Comparison of ENCODE assay signal across 17 mouse cellular contexts in the genomic region with DNA sequence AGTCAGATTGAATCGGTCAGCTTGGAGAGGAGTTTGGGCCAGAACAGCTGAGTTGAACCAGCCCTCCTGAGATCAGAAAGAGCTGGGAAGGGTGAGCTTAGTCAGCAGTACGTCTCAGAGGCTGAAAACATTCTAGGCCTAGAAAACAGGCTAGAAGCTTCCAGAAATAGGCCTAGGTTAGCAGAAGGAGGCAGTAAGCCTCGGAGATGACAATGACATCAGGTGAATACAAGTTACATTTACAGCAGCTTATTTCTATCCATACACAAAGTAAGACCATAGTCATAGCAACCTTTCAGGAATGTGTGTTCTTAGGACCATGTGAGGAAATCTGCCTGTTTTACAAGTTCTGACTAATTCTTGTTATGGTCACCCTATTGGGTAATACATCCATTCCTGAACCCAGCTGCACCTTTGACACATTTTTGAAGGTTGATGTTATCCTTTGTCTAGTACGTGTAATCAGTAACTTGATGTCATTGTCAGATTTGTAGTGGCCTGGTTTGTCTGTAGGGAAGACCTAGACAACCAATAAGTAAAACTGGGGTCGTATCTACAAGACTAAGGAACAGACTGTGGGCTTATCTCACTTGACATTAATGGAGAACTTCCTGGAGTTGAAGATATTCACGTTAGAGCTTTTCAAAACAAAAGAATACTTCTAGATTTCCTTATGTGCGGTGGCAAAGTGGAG. TPM values are rescaled to one million over a fixed set of nuclear protein-coding genes. Genes with fewer than 3 reads are reported as not detected.
DNase-seq lines count a peak whose midpoint lies in the region; ATAC-seq and TF ChIP-seq lines count a peak whose summit lies in the region.
"Had no signal": no experiment of that assay in that cellular context is flagged by ENCODE, and none has a peak within 500 bp of the region (broad histone marks: within the 10 kb centered on the region; RNA-seq: fewer than 3 reads in every experiment).

No protein-coding gene starts in this region.

- no peak overlapping the region for H3K4me2 ChIP-seq in heart, postnatal 0 days (ENCODE audit: low read depth, low read length)
- peak overlapping the region; percentile 67 for H3K4me2 ChIP-seq in CH12.LX (ENCODE audit: insufficient read depth, low read depth, poor library complexity, severe bottlenecking)
- H3K4me2 ChIP-seq in stomach, embryonic 15.5 days = no peak overlapping the region

- H3K9me3 ChIP-seq in heart, postnatal 0 days (replicated peaks; ENCODE audit: control insufficient read depth, low read length) = no peaks in the 10 kb centered on the region
- no peaks in the 10 kb centered on the region for H3K9me3 ChIP-seq in CH12.LX (replicated peaks; ENCODE audit: low read length)
- H3K9me3 ChIP-seq in stomach, embryonic 15.5 days = no peaks in the 10 kb centered on the region
- H3K9me3 ChIP-seq: hindbrain, embryonic 13.5 days; midbrain, embryonic 10.5 days had no signal

- H3K4me3 ChIP-seq in heart, postnatal 0 days (ENCODE audit: low read depth, low read length) = no peak overlapping the region
- no peak overlapping the region for H3K4me3 ChIP-seq in CH12.LX (replicated peaks in 1 of 3; ENCODE audit: low read depth in 2 of 3, low read length in 2 of 3, poor library complexity in 1 of 3)
- no peak overlapping the region for H3K4me3 ChIP-seq in stomach, embryonic 15.5 days (replicated peaks)
- H3K4me3 ChIP-seq: midbrain, embryonic 10.5 days had no signal

- in situ Hi-C loops in CH12.LX (cut with MboI; ENCODE audit: low pct_ligation_motif_present, low pct_unique_long_range_greater_than_20kb, low sequenced_read_pairs) = loop anchor here (5.0 kb wide), 1 partner anchor 33 kb away; no protein-coding TSS in a partner anchor

- no peaks in the 10 kb centered on the region for H3K36me3 ChIP-seq in heart, postnatal 0 days (replicated peaks; ENCODE audit: control insufficient read depth, insufficient read depth, low read length)
- peaks cover 5 to 11% of the 10 kb centered on the region in 2 experiments for H3K36me3 ChIP-seq in CH12.LX (replicated peaks in 1 of 2; ENCODE audit: control insufficient read depth in 1 of 2, insufficient read depth in 1 of 2, low read length in 1 of 2)
- no peaks in the 10 kb centered on the region for H3K36me3 ChIP-seq in stomach, embryonic 15.5 days
- H3K36me3 ChIP-seq: hindbrain, embryonic 13.5 days had no signal

- H3K27ac ChIP-seq in heart, postnatal 0 days (ENCODE audit: low read depth) = peak overlapping the region; percentile 46
- peak overlapping the region; percentile 84 for H3K27ac ChIP-seq in CH12.LX (ENCODE audit: insufficient read depth, low read depth)
- H3K27ac ChIP-seq in stomach, embryonic 15.5 days = peak overlapping the region; percentile 23; the same call in 1 of the 2 replicates
- H3K27ac ChIP-seq: hindbrain, embryonic 13.5 days; midbrain, embryonic 10.5 days had no signal

- 57% methylated on average over 7 of the region's 7 CpGs for WGBS in heart, postnatal 0 days
- WGBS in stomach, embryonic 15.5 days = 68% methylated on average over 7 of the region's 7 CpGs

- ATAC-seq in heart, postnatal 0 days (ENCODE audit: insufficient read depth, low read depth) = no peak
- ATAC-seq in stomach, embryonic 15.5 days (ENCODE audit: insufficient read depth, low FRiP score, low read depth) = no peak
- ATAC-seq: forebrain, embryonic 14.5 days had no signal

- dilution Hi-C loops in CH12.LX (cut with MboI; ENCODE audit: extremely low pct_ligation_motif_present, extremely low pct_unique_long_range_greater_than_20kb, low sequenced_read_pairs) = no loop called here

- TF ChIP-seq POLR2A in CH12.LX (IDR thresholded peaks at IDR 0.05; ENCODE audit: low read depth, low read length) = no peak

- peaks cover 20% of the 10 kb centered on the region for H3K79me2 ChIP-seq in CH12.LX (replicated peaks; ENCODE audit: control insufficient read depth, extremely low read depth, insufficient read depth, poor library complexity, severe bottlenecking)

- DNase-seq in heart, postnatal 0 days (ENCODE audit: low spot score) = no peak
- DNase-seq in heart, adult 8-10 months (ENCODE audit: low spot score) = no peak
- peak; percentile 84 for DNase-seq in CH12.LX (ENCODE audit: extremely low read depth)
- DNase-seq in adipocyte (ENCODE audit: low spot score) = peak; percentile 51
- no peak for DNase-seq in layer of hippocampus, postnatal 25 days (ENCODE audit: extremely low spot score in 1 of 2, low spot score in 1 of 2)
- no peak for DNase-seq in B cell, adult 2 months
- DNase-seq: adrenal gland, postnatal 36 days; cerebellum, adult 2 months; layer of hippocampus, postnatal 36 days; left cerebral cortex, postnatal 4 days; lung, postnatal 36 days; right cerebral cortex, postnatal 25 days; thymus, postnatal 25 days had no signal

- no peaks in the 10 kb centered on the region for H3K27me3 ChIP-seq in heart, postnatal 0 days (ENCODE audit: control insufficient read depth, insufficient read depth, low read length)
- H3K27me3 ChIP-seq in CH12.LX (replicated peaks) = peaks cover 6% of the 10 kb centered on the region
- H3K27me3 ChIP-seq in stomach, embryonic 15.5 days (replicated peaks) = peaks cover 10% of the 10 kb centered on the region; the same call in 1 of the 2 replicates

- TF ChIP-seq EP300 in heart, postnatal 0 days (IDR thresholded peaks at IDR 0.05; ENCODE audit: low read depth) = no peak
- TF ChIP-seq EP300 in CH12.LX (IDR thresholded peaks at IDR 0.05; ENCODE audit: low read length) = 0 out of 2 replicates have a peak, but pooled peaks have one; percentile 13

- no peak; the same call in none of the 2 replicates for TF ChIP-seq RAD21 in CH12.LX (IDR thresholded peaks at IDR 0.05; ENCODE audit: low read depth, low read length)

- no peak for TF ChIP-seq CTCF in heart, postnatal 0 days (IDR thresholded peaks at IDR 0.05; ENCODE audit: low read depth)
- TF ChIP-seq CTCF in CH12.LX (conservative IDR thresholded peaks at IDR 0.05 in 1 of 2, IDR thresholded peaks at IDR 0.05 in 1 of 2; ENCODE audit: low read depth in 2 of 2, low read length in 2 of 2) = no peak; a peak in 1 of 4 replicates

- no peak overlapping the region for H3K9ac ChIP-seq in heart, postnatal 0 days (replicated peaks; ENCODE audit: low read depth, low read length)
- peak overlapping the region; percentile 56 for H3K9ac ChIP-seq in CH12.LX (ENCODE audit: insufficient read depth, low read depth)
- no peak overlapping the region for H3K9ac ChIP-seq in stomach, embryonic 15.5 days
- H3K9ac ChIP-seq: hindbrain, embryonic 13.5 days had no signal

- peaks cover 25% of the 10 kb centered on the region for H3K4me1 ChIP-seq in heart, postnatal 0 days (ENCODE audit: control insufficient read depth, insufficient read depth)
- H3K4me1 ChIP-seq in CH12.LX (ENCODE audit: control insufficient read depth in 1 of 2, insufficient read depth in 2 of 2) = peaks cover 17 to 61% of the 10 kb centered on the region in 2 experiments
- H3K4me1 ChIP-seq in stomach, embryonic 15.5 days = peaks cover 27% of the 10 kb centered on the region

RNA-seq across cellular contexts. Expression of a gene that starts 2.6 kb away (rescaled TPM):
- total RNA-seq in heart, postnatal 0 days (2014; rRNA removed; ENCODE audit: low replicate concordance) = 22.7 and 39.6 TPM in 2 replicates
- 2.7 and 2.9 TPM in 2 replicates for polyA plus RNA-seq in heart, postnatal 0 days (2015; fragmentation: Nextera tagmentation; extraction: Ambion mirVana)
- total RNA-seq in heart, adult 8-10 months (2022) = 10 to 100 TPM; 22.2 to 28.9 (median 23.8) TPM
- total RNA-seq in CH12.LX (2012; rRNA removed) (30.2 and 36.0 TPM in 2 replicates), CH12.LX (2014; rRNA removed) (18.8 and 20.9 TPM in 2 replicates)
- polyA plus RNA-seq in CH12.LX (2012; ENCODE audit: insufficient read length, low read depth) = 51.6 and 63.7 TPM in 2 replicates
- 5.0 and 6.7 TPM in 2 replicates for polyA plus RNA-seq in stomach, embryonic 15.5 days (2015; fragmentation: Nextera tagmentation; extraction: Ambion mirVana)
- 10 to 100 TPM; 50.1 to 50.4 TPM for total RNA-seq in layer of hippocampus, postnatal 25 days (2021)

RNA-seq across cellular contexts. Expression of a gene that starts 6.2 kb away (rescaled TPM):
- total RNA-seq in heart, postnatal 0 days (2014; rRNA removed; ENCODE audit: low replicate concordance) = 1.1 and 5.3 TPM in 2 replicates
- polyA plus RNA-seq in heart, postnatal 0 days (2015; fragmentation: Nextera tagmentation; extraction: Ambion mirVana) = 1.3 and 1.9 TPM in 2 replicates
- total RNA-seq in heart, adult 8-10 months (2022) = 10 to 100 TPM; 15.6 to 31.7 (median 17.5) TPM
- total RNA-seq in CH12.LX (2012; rRNA removed) = 20.8 and 34.6 TPM in 2 replicates
- 9.2 and 9.5 TPM in 2 replicates for total RNA-seq in CH12.LX (2014; rRNA removed)
- 11.6 and 15.1 TPM in 2 replicates for polyA plus RNA-seq in CH12.LX (2012; ENCODE audit: insufficient read length, low read depth)
- 2.3 and 2.5 TPM in 2 replicates for polyA plus RNA-seq in stomach, embryonic 15.5 days (2015; fragmentation: Nextera tagmentation; extraction: Ambion mirVana)
- total RNA-seq in layer of hippocampus, postnatal 25 days (2021) = 1 to 10 TPM; 1.6 to 2.1 TPM

RNA-seq across cellular contexts. Expression of a gene that starts 6.7 kb away (rescaled TPM):
- 1.8 and 27.8 TPM in 2 replicates for total RNA-seq in heart, postnatal 0 days (2014; rRNA removed; ENCODE audit: low replicate concordance)
- 1.8 and 2.7 TPM in 2 replicates for polyA plus RNA-seq in heart, postnatal 0 days (2015; fragmentation: Nextera tagmentation; extraction: Ambion mirVana)
- 1 to 10 TPM; 1.6 to 5.4 (median 3.7) TPM for total RNA-seq in heart, adult 8-10 months (2022)
- total RNA-seq in CH12.LX (2012; rRNA removed) = 6.8 and 7.1 TPM in 2 replicates
- 51.6 and 61.0 TPM in 2 replicates for total RNA-seq in CH12.LX (2014; rRNA removed)
- polyA plus RNA-seq in CH12.LX (2012; ENCODE audit: insufficient read length, low read depth) = 5.6 and 17.1 TPM in 2 replicates
- 10.3 and 16.4 TPM in 2 replicates for polyA plus RNA-seq in stomach, embryonic 15.5 days (2015; fragmentation: Nextera tagmentation; extraction: Ambion mirVana)
- total RNA-seq in layer of hippocampus, postnatal 25 days (2021) = 1 to 10 TPM in 1 of 2 experiments, under 1 TPM in 1; 0.66 to 2.3 TPM

RNA-seq across cellular contexts. Expression of a gene that starts 19.6 kb away (rescaled TPM):
- total RNA-seq in heart, postnatal 0 days (2014; rRNA removed; ENCODE audit: low replicate concordance) = 1,323 and 1,324 TPM in 2 replicates
- polyA plus RNA-seq in heart, postnatal 0 days (2015; fragmentation: Nextera tagmentation; extraction: Ambion mirVana) = 292 and 307 TPM in 2 replicates
- total RNA-seq in heart, adult 8-10 months (2022) = 100 to 1,000 TPM; 385 to 495 (median 425) TPM
- total RNA-seq in CH12.LX (2012; rRNA removed) (5,582 and 6,330 TPM in 2 replicates), CH12.LX (2014; rRNA removed) (4,885 and 5,265 TPM in 2 replicates)
- 3,744 and 4,313 TPM in 2 replicates for polyA plus RNA-seq in CH12.LX (2012; ENCODE audit: insufficient read length, low read depth)
- 732 and 736 TPM in 2 replicates for polyA plus RNA-seq in stomach, embryonic 15.5 days (2015; fragmentation: Nextera tagmentation; extraction: Ambion mirVana)
- 100 to 1,000 TPM; 227 to 260 TPM for total RNA-seq in layer of hippocampus, postnatal 25 days (2021)

RNA-seq across cellular contexts. Expression of a gene that starts 51.7 kb away (rescaled TPM):
- 23.0 and 34.7 TPM in 2 replicates for total RNA-seq in heart, postnatal 0 days (2014; rRNA removed; ENCODE audit: low replicate concordance)
- 13.8 and 15.0 TPM in 2 replicates for polyA plus RNA-seq in heart, postnatal 0 days (2015; fragmentation: Nextera tagmentation; extraction: Ambion mirVana)
- total RNA-seq in heart, adult 8-10 months (2022) = 10 to 100 TPM; 11.7 to 13.3 (median 12.1) TPM
- total RNA-seq in CH12.LX (2012; rRNA removed) = 25.7 and 35.0 TPM in 2 replicates
- 58.1 and 63.8 TPM in 2 replicates for total RNA-seq in CH12.LX (2014; rRNA removed)
- 49.0 and 52.2 TPM in 2 replicates for polyA plus RNA-seq in CH12.LX (2012; ENCODE audit: insufficient read length, low read depth)
- 12.8 and 14.3 TPM in 2 replicates for polyA plus RNA-seq in stomach, embryonic 15.5 days (2015; fragmentation: Nextera tagmentation; extraction: Ambion mirVana)
- total RNA-seq in layer of hippocampus, postnatal 25 days (2021) = 1 to 10 TPM; 4.4 TPM

Comparison
In these comparisons a context has a peak if more than half of its experiments do, and no peak if none do; other contexts are left out.
1. DNase-seq: peak in CH12.LX (single experiment) and adipocyte (single experiment); none in heart, postnatal 0 days (single experiment), heart, adult 8-10 months (single experiment), layer of hippocampus, postnatal 25 days (0 of 2) and B cell, adult 2 months (0 of 2).
2. H3K27ac ChIP-seq: peak in every context shown above with its lines; median percentile 84 in CH12.LX; 46 in heart, postnatal 0 days; 23 in stomach, embryonic 15.5 days.